Mouse (Mus musculus): Measurements from ENCODE around the gene Gm49354. TPM values are rescaled to one million over a fixed set of nuclear protein-coding genes. Genes with fewer than 3 reads are reported as not detected.
"Not testable (repeated sequence)": the region's sequence is repeated elsewhere in the genome, so short reads cannot be mapped to it uniquely, and the experiment has no call there.

Gene Gm49354
- polyA plus RNA-seq, 1 experiment from 2014 or later = not detected

DNA sequence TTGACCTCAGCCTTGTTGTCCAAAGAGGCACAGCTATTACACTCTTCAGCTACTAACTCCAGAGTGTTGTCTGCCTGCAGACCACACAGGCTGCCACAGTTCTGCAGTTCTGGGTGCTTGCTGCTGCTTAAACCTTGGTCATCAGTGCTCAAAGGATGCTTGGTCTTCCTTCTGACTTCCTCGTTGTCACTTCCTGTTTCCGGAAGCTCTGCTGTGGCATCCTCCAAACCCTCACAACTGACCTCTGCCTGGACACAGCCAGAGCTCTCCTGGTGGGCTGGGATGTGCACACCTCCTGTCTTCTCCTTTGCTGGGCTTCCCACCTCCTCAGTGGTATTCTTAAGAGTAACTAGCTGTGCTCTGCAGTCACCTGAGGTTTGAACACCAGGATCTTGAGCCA is 18.0 kb upstream of the Gm49354 start:
- WGBS = 82% methylated on average over 2 of the region's 2 CpGs
- H3K4me1 ChIP-seq (ENCODE audit: control insufficient read depth, insufficient read depth, low read length) = no peaks in the 10 kb centered on the region
- H3K9ac ChIP-seq (ENCODE audit: low read length) = no peak overlapping the region
- no peaks in the 10 kb centered on the region for H3K27me3 ChIP-seq (ENCODE audit: control insufficient read depth, insufficient read depth, low read length)
- no peak overlapping the region for H3K27ac ChIP-seq (ENCODE audit: low read length)
- H3K4me3 ChIP-seq (replicated peaks; ENCODE audit: low read length) = no peak overlapping the region
- ATAC-seq (ENCODE audit: insufficient read depth, low FRiP score) = no peak
- no peaks in the 10 kb centered on the region for H3K9me3 ChIP-seq (replicated peaks; ENCODE audit: control insufficient read depth, low read length)
- H3K36me3 ChIP-seq (ENCODE audit: control insufficient read depth, insufficient read depth, low read length) = peaks cover 38% of the 10 kb centered on the region
- no peak overlapping the region for H3K4me2 ChIP-seq (ENCODE audit: low read depth, low read length)

DNA sequence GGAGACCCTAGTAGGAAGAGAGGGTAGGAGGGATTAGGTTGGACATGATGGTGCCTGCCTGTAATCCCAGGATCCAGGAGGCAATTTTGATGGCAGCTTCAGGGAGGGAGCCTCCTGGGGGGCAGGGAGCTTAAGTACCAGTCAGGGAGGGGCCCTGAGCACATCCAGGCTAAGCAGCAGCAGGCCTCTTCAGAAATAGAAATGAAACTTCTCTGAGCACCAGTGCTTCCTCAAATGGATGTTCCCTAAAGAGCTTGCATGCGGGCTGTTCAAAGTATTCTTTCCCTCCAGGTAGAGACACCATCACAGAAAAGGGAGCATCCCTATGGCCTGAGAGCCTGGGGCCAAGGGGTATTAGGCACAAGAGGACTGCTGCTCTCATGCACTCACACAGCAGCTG is 16.3 kb upstream of the Gm49354 start:
- no peaks in the 10 kb centered on the region for H3K4me1 ChIP-seq (ENCODE audit: control insufficient read depth, insufficient read depth, low read length)
- no peak for ATAC-seq (ENCODE audit: insufficient read depth, low FRiP score)
- no peaks in the 10 kb centered on the region for H3K9me3 ChIP-seq (replicated peaks; ENCODE audit: control insufficient read depth, low read length)
- H3K27ac ChIP-seq (ENCODE audit: low read length) = no peak overlapping the region
- H3K4me3 ChIP-seq (replicated peaks; ENCODE audit: low read length) = no peak overlapping the region
- WGBS = 100% methylated on average over 1 of the region's 1 CpGs
- no peaks in the 10 kb centered on the region for H3K27me3 ChIP-seq (ENCODE audit: control insufficient read depth, insufficient read depth, low read length)
- H3K9ac ChIP-seq (ENCODE audit: low read length) = no peak overlapping the region
- H3K4me2 ChIP-seq (ENCODE audit: low read depth, low read length) = no peak overlapping the region
- H3K36me3 ChIP-seq (ENCODE audit: control insufficient read depth, insufficient read depth, low read length) = peaks cover 34% of the 10 kb centered on the region

DNA sequence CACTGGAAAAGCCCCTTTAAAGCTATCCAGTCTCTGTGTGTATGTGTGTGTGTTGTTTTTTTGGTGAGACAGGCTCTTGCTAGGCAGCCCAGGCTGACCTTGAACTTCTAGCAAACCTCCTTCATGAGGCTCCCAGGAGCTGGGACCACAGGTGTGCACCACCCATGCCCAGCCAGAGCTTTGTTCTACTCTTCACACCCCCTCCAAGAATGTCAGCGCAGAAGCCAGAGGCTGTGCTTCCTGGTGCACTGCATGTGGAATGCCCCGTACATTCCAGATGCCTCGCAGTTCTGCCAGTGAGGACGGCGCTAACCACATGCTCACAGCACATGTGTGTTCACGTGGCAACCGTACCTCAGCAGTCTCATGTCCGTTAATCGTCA is 14.4 kb upstream of the Gm49354 start:
- Histone ChIP-seq H3K27me3 (ENCODE audit: control insufficient read depth, insufficient read depth, low read length) (no peaks in the 10 kb centered on the region), H3K4me2 (ENCODE audit: low read depth, low read length) (no peak overlapping the region), H3K4me1 (ENCODE audit: control insufficient read depth, insufficient read depth, low read length) (no peaks in the 10 kb centered on the region), H3K36me3 (ENCODE audit: control insufficient read depth, insufficient read depth, low read length) (peaks cover 46% of the 10 kb centered on the region), H3K9me3 (replicated peaks; ENCODE audit: control insufficient read depth, low read length) (no peaks in the 10 kb centered on the region), H3K27ac (ENCODE audit: low read length) (no peak overlapping the region), H3K9ac (ENCODE audit: low read length) (no peak overlapping the region), H3K4me3 (replicated peaks; ENCODE audit: low read length) (no peak overlapping the region)
- ATAC-seq (ENCODE audit: insufficient read depth, low FRiP score) = no peak
- WGBS = 88% methylated on average over 9 of the region's 9 CpGs

DNA sequence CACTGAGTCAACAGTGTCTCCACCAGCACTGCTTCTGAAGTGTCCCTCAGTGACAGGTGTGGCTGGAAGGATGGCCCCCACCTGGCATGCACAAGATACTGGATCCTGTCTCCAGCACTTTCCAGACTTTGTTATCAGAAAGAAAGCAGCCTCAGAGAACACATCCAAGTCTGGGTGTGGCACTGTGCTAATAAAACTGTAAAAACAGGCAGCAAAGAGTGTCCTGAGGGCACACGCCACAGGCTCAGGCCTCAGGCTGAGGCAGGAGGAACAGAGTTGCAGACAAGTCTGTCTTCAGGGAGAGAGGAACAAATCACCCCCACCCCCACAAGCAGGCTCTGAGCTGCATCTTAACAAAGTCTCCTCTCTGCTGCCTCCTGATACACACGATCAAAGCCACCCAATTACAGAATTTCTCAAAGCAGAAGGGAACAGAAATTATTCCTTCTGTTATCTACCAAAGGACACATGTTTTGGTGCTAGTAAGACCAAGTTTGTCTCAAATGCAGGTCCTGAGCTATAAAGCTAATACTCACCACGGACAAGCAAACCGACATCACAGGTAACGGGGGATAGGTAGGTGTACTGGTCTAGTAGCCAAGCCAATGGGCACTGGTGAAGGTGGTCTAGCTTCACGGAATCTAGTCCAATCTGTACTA is 13.9 kb upstream of the Gm49354 start:
- H3K9me3 ChIP-seq (replicated peaks; ENCODE audit: control insufficient read depth, low read length) = no peaks in the 10 kb centered on the region
- no peaks in the 10 kb centered on the region for H3K27me3 ChIP-seq (ENCODE audit: control insufficient read depth, insufficient read depth, low read length)
- no peak overlapping the region for H3K9ac ChIP-seq (ENCODE audit: low read length)
- H3K4me2 ChIP-seq (ENCODE audit: low read depth, low read length) = no peak overlapping the region
- H3K36me3 ChIP-seq (ENCODE audit: control insufficient read depth, insufficient read depth, low read length) = peaks cover 49% of the 10 kb centered on the region
- no peak overlapping the region for H3K4me3 ChIP-seq (replicated peaks; ENCODE audit: low read length)
- 89% methylated on average over 6 of the region's 6 CpGs for WGBS
- no peak overlapping the region for H3K27ac ChIP-seq (ENCODE audit: low read length)
- H3K4me1 ChIP-seq (ENCODE audit: control insufficient read depth, insufficient read depth, low read length) = no peaks in the 10 kb centered on the region
- peak; percentile 69 for ATAC-seq (ENCODE audit: insufficient read depth, low FRiP score)

DNA sequence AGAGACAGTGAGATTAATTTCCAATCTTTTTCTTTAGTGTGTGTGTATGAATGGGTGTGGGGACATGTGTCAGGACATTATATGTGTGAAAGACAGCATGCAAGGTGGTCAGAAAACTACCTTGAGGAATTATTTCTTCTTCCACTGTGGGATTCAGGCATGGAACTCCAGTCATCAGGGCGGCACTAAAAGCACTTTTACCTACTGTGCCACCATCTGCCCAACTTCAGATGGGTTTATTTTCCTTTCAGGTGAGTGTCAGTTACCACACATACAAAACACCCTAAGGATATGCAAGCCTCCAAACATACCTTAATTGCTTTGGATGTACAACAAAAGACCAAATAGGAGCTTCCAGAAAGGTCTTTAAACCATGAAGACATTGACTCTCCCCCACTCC is 12.7 kb upstream of the Gm49354 start:
- Histone ChIP-seq H3K4me1 (ENCODE audit: control insufficient read depth, insufficient read depth, low read length) (no peaks in the 10 kb centered on the region), H3K27me3 (ENCODE audit: control insufficient read depth, insufficient read depth, low read length) (no peaks in the 10 kb centered on the region), H3K27ac (ENCODE audit: low read length) (no peak overlapping the region), H3K9me3 (replicated peaks; ENCODE audit: control insufficient read depth, low read length) (no peaks in the 10 kb centered on the region), H3K4me3 (replicated peaks; ENCODE audit: low read length) (no peak overlapping the region), H3K9ac (ENCODE audit: low read length) (no peak overlapping the region), H3K36me3 (ENCODE audit: control insufficient read depth, insufficient read depth, low read length) (peaks cover 58% of the 10 kb centered on the region), H3K4me2 (ENCODE audit: low read depth, low read length) (no peak overlapping the region)
- 83% methylated on average over 1 of the region's 1 CpGs for WGBS
- ATAC-seq (ENCODE audit: insufficient read depth, low FRiP score) = no peak

DNA sequence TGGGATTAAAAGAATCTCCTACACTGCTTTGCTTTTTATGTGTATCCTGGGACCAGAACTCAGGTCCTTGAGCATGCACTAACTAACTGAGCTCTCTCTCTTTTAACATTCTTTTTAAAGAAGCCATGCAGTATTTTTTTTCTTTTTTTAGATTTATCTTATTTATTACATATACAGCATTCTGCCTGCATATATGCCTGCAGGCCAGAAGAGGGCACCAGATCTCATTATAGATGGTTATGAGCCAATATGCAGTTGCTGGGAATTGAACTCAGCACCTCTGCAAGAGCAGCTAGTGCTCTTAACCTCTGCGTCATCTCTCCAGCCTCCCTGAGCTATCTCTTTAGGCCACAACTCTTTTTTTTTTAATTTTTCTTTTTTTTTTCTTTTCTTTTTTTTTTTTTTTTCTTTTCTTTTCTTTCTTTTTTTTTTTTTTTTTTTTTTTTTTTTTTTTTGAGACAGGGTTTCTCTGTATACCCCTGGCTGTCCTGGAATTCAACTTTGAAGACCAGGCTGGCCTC is 2.2 kb downstream of the Gm49354 start:
- H3K27ac ChIP-seq (ENCODE audit: low read length); H3K4me3 ChIP-seq (replicated peaks; ENCODE audit: low read length); H3K27me3 ChIP-seq (ENCODE audit: control insufficient read depth, insufficient read depth, low read length); H3K9me3 ChIP-seq (replicated peaks; ENCODE audit: control insufficient read depth, low read length); ATAC-seq (ENCODE audit: insufficient read depth, low FRiP score); H3K9ac ChIP-seq (ENCODE audit: low read length); H3K4me1 ChIP-seq (ENCODE audit: control insufficient read depth, insufficient read depth, low read length); H3K4me2 ChIP-seq (ENCODE audit: low read depth, low read length): not testable (repeated sequence)
- H3K36me3 ChIP-seq (ENCODE audit: control insufficient read depth, insufficient read depth, low read length) = peaks cover 53% of the 10 kb centered on the region; the same call in 1 of the 2 replicates
- WGBS = 94% methylated on average over 1 of the region's 1 CpGs

DNA sequence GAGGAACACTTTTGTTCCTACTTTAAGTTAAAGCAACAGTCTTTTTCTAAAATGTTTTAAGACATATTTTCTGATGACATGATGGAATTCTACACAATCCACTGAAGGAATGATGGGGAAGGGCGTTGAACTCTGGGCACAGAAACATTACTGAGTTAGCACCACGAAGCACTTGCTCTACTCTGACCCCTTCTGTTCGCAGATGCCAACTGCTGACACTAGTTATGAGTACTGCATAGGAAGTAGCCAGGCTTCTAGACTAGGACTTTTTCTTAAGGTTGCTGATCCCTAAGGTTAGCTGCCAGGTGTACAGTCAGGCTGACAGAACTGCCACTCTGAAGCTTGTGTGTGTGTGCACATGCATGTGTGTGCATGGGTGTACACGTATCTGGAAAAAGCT is 2.8 kb downstream of the Gm49354 start:
- no peaks in the 10 kb centered on the region for H3K27me3 ChIP-seq (ENCODE audit: control insufficient read depth, insufficient read depth, low read length)
- 79% methylated on average over 4 of the region's 4 CpGs for WGBS

DNA sequence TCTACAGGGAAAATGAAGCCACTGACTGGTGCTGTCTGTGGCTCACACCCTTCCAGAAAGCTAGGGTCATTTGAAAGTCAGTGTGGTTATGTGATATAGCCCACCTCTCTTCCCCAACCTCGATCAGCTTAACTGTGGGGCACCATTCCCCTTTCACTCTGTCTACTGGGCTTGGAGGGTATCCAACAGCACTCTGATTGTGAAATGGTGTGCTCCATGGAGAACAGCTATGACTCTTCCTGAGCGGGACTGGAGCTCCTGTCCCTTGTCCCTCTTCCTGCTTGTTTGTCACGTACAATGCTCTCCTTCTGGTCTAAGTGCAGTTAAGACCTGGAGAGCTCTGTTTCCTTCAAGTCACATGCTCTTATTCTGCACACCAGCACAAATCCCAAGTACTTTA is 6.9 kb downstream of the Gm49354 start:
- no peak overlapping the region for H3K9ac ChIP-seq (ENCODE audit: low read length)
- no peak overlapping the region for H3K4me2 ChIP-seq (ENCODE audit: low read depth, low read length)
- H3K36me3 ChIP-seq (ENCODE audit: control insufficient read depth, insufficient read depth, low read length) = peaks cover 22% of the 10 kb centered on the region; the same call in 1 of the 2 replicates
- 78% methylated on average over 3 of the region's 3 CpGs for WGBS
- no peak overlapping the region for H3K27ac ChIP-seq (ENCODE audit: low read length)
- no peak overlapping the region for H3K4me3 ChIP-seq (replicated peaks; ENCODE audit: low read length)
- no peaks in the 10 kb centered on the region for H3K27me3 ChIP-seq (ENCODE audit: control insufficient read depth, insufficient read depth, low read length)
- no peak for ATAC-seq (ENCODE audit: insufficient read depth, low FRiP score)
- no peaks in the 10 kb centered on the region for H3K9me3 ChIP-seq (replicated peaks; ENCODE audit: control insufficient read depth, low read length)
- H3K4me1 ChIP-seq (ENCODE audit: control insufficient read depth, insufficient read depth, low read length) = peaks cover 18% of the 10 kb centered on the region

More for the DNA sequence above, 2.8 kb downstream of the Gm49354 start:
- no peak for ATAC-seq (ENCODE audit: insufficient read depth, low FRiP score)
- Histone ChIP-seq H3K27ac (ENCODE audit: low read length) (no peak overlapping the region), H3K4me1 (ENCODE audit: control insufficient read depth, insufficient read depth, low read length) (no peaks in the 10 kb centered on the region), H3K4me3 (replicated peaks; ENCODE audit: low read length) (no peak overlapping the region), H3K36me3 (ENCODE audit: control insufficient read depth, insufficient read depth, low read length) (peaks cover 49% of the 10 kb centered on the region; the same call in 1 of the 2 replicates), H3K4me2 (ENCODE audit: low read depth, low read length) (no peak overlapping the region), H3K9ac (ENCODE audit: low read length) (no peak overlapping the region), H3K9me3 (replicated peaks; ENCODE audit: control insufficient read depth, low read length) (no peaks in the 10 kb centered on the region)

DNA sequence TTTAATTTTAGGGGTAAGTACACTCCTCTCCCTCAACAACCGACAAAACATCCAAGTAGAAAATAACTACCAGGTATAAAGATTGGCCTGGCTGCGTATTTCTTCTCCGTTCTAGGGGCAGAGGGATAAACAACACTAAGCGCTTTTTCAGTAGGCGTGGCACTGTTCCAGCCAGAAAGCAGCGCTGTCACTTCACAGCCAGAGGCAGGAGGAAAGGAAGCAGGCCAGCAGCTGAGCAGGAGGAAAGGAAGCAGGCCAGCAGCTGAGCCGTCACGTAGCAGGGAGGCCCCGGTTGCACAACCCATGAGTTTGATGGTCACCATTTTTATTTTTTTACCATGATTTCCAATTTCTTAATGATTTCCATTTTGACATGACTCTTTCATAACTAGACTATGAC is 10.8 kb downstream of the Gm49354 start:
- Histone ChIP-seq H3K4me3 (replicated peaks; ENCODE audit: low read length) (no peak overlapping the region), H3K4me2 (ENCODE audit: low read depth, low read length) (peak overlapping the region; percentile 79; the same call in 1 of the 2 replicates), H3K9me3 (replicated peaks; ENCODE audit: control insufficient read depth, low read length) (no peaks in the 10 kb centered on the region), H3K4me1 (ENCODE audit: control insufficient read depth, insufficient read depth, low read length) (peaks cover 47% of the 10 kb centered on the region), H3K27me3 (ENCODE audit: control insufficient read depth, insufficient read depth, low read length) (no peaks in the 10 kb centered on the region), H3K36me3 (ENCODE audit: control insufficient read depth, insufficient read depth, low read length) (no peaks in the 10 kb centered on the region), H3K27ac (ENCODE audit: low read length) (peak overlapping the region; percentile 99), H3K9ac (ENCODE audit: low read length) (0 out of 2 replicates have a peak overlapping the region, but pooled peaks have one; percentile 3)
- no peak for ATAC-seq (ENCODE audit: insufficient read depth, low FRiP score)
- WGBS = 18% methylated on average over 9 of the region's 9 CpGs

Measured in stomach, embryonic 16.5 days (tissue).